Mouse (Mus musculus) MEL (cell line): ENCODE results near the gene Actr1b.

Source experiments
- CTCF ChIP-seq, 3 experiments: IDR thresholded peaks in 2 of 3; conservative IDR thresholded peaks in 1 of 3; 2 replicates each; pipeline ENCODE4 v1.5.1; 2011 to 2012; ENCODE audit warnings: low read length in 3 of 3, low read depth in 2 of 3, mild to moderate bottlenecking in 2 of 3, improper control_type of control experiment in 1 of 3, inconsistent platforms in 1 of 3, mixed read lengths in 1 of 3, moderate library complexity in 1 of 3; ENCODE audit not compliant: control insufficient read depth in 1 of 3, insufficient read depth in 1 of 3, poor library complexity in 1 of 3, severe bottlenecking in 1 of 3
- ELF1 ChIP-seq: IDR thresholded peaks from 2 replicates; pipeline ENCODE4 v1.6.1; 2014; ENCODE audit warnings: low read depth, mild to moderate bottlenecking, inconsistent platforms, low read length, improper control_type of control experiment, moderate library complexity
- EP300 ChIP-seq, 2 experiments: IDR thresholded peaks; 2 replicates each; pipeline ENCODE4 v1.6.1; 2011; ENCODE audit warnings: improper control_type of control experiment in 2 of 2, low read length in 2 of 2, low read depth in 1 of 2, mild to moderate bottlenecking in 1 of 2
- GABPA ChIP-seq: IDR thresholded peaks from 2 replicates; pipeline ENCODE4 v1.6.1; 2012; ENCODE audit warnings: low read depth, mild to moderate bottlenecking, inconsistent platforms, low read length, improper control_type of control experiment, moderate library complexity
- GATA1 ChIP-seq: IDR thresholded peaks from 2 replicates; pipeline ENCODE4 v1.6.1; 2011; ENCODE audit warnings: low read depth, low read length, improper control_type of control experiment
- MAX ChIP-seq: IDR thresholded peaks from 2 replicates; pipeline ENCODE4 v1.6.1; 2011; ENCODE audit warnings: low read length, improper control_type of control experiment
- MEF2A ChIP-seq: IDR thresholded peaks from 2 replicates; pipeline ENCODE4 v1.6.1; 2014; ENCODE audit warnings: low read depth, mild to moderate bottlenecking, inconsistent platforms, low read length, improper control_type of control experiment; ENCODE audit not compliant: poor library complexity, insufficient replicate concordance, severe bottlenecking; ENCODE audit errors: extremely low read depth
- MXI1 ChIP-seq: IDR thresholded peaks from 2 replicates; pipeline ENCODE4 v1.6.1; 2011; ENCODE audit warnings: mild to moderate bottlenecking, low read depth, low read length, improper control_type of control experiment
- NRF1 ChIP-seq: IDR thresholded peaks from 2 replicates; pipeline ENCODE4 v1.6.1; 2014; ENCODE audit warnings: low read depth, mild to moderate bottlenecking, inconsistent platforms, low read length, improper control_type of control experiment, moderate library complexity; ENCODE audit not compliant: poor library complexity, insufficient read depth, severe bottlenecking
- SIN3A ChIP-seq: IDR thresholded peaks from 2 replicates; pipeline ENCODE4 v1.6.1; 2012; ENCODE audit warnings: low read length, improper control_type of control experiment, inconsistent platforms
- USF1 ChIP-seq: IDR thresholded peaks from 2 replicates; pipeline ENCODE4 v1.6.1; 2014; ENCODE audit warnings: low read depth, mild to moderate bottlenecking, inconsistent platforms, low read length, improper control_type of control experiment, moderate library complexity
- ZKSCAN1 ChIP-seq: IDR thresholded peaks from 2 replicates; pipeline ENCODE4 v1.6.1; 2012; ENCODE audit warnings: low read depth, mild to moderate bottlenecking, inconsistent platforms, low read length, improper control_type of control experiment, moderate library complexity

GRCm38 (mm10) chr1:36743046-36743445 is 28.8 kb upstream of the Actr1b start:
- TF ChIP-seq CTCF (IDR thresholded peaks at IDR 0.05 in 2 of 3, conservative IDR thresholded peaks at IDR 0.05 in 1 of 3; ENCODE audit: control insufficient read depth in 1 of 3, insufficient read depth in 1 of 3, low read depth in 2 of 3, low read length in 3 of 3, poor library complexity in 1 of 3, severe bottlenecking in 1 of 3) (no peak), SIN3A (no peak), ZKSCAN1 (no peak), MEF2A (no peak), NRF1 (no peak), USF1 (no peak), GATA1 (no peak), MAX (no peak), ELF1 (no peak), MXI1 (no peak), GABPA (no peak), EP300 (IDR thresholded peaks at IDR 0.05; ENCODE audit: low read depth in 1 of 2, low read length in 2 of 2) (no peak)
